Comparison of ENCODE assay signal across 8 mouse cellular contexts in genomic region chr8:89044511-89045217, GRCm38 (mm10). TPM values are rescaled to one million over a fixed set of nuclear protein-coding genes. Genes with fewer than 3 reads are reported as not detected.
DNase-seq lines count a peak whose midpoint lies in the region; ATAC-seq and TF ChIP-seq lines count a peak whose summit lies in the region.

No protein-coding gene starts in this region.

- peaks cover 23% of the 10 kb centered on the region for H3K27me3 ChIP-seq in hindbrain, embryonic 11.5 days (ENCODE audit: control insufficient read depth, insufficient read depth, low read length)
- H3K27me3 ChIP-seq in liver, embryonic 12.5 days (replicated peaks) = peaks cover 100% of the 10 kb centered on the region
- peaks cover 25% of the 10 kb centered on the region for H3K27me3 ChIP-seq in stomach, postnatal 0 days (ENCODE audit: control insufficient read depth, insufficient read depth, low read length)

- no peak for TF ChIP-seq CTCF in stomach, postnatal 0 days (IDR thresholded peaks at IDR 0.05; ENCODE audit: low read depth)

- peak overlapping the region; percentile 99 for H3K27ac ChIP-seq in hindbrain, embryonic 11.5 days (ENCODE audit: low read depth, low read length)
- no peak overlapping the region for H3K27ac ChIP-seq in liver, embryonic 12.5 days
- H3K27ac ChIP-seq in stomach, postnatal 0 days (replicated peaks) = no peak overlapping the region

- H3K36me3 ChIP-seq in hindbrain, embryonic 11.5 days (ENCODE audit: control insufficient read depth, insufficient read depth, low read length) = no peaks in the 10 kb centered on the region
- no peaks in the 10 kb centered on the region for H3K36me3 ChIP-seq in liver, embryonic 12.5 days
- no peaks in the 10 kb centered on the region for H3K36me3 ChIP-seq in stomach, postnatal 0 days (ENCODE audit: control insufficient read depth, insufficient read depth, low read length)

- peak overlapping the region; percentile 77 for H3K4me2 ChIP-seq in hindbrain, embryonic 11.5 days (replicated peaks; ENCODE audit: low read depth, low read length)
- H3K4me2 ChIP-seq in liver, embryonic 12.5 days = peak overlapping the region; percentile 65
- H3K4me2 ChIP-seq in stomach, postnatal 0 days (replicated peaks; ENCODE audit: low read depth) = peak overlapping the region; percentile 73; the same call in 1 of the 2 replicates

- no peaks in the 10 kb centered on the region for H3K9me3 ChIP-seq in hindbrain, embryonic 11.5 days (ENCODE audit: control insufficient read depth, low read length)
- H3K9me3 ChIP-seq in liver, embryonic 12.5 days (replicated peaks) = no peaks in the 10 kb centered on the region
- H3K9me3 ChIP-seq in stomach, postnatal 0 days (ENCODE audit: control insufficient read depth, low read length) = no peaks in the 10 kb centered on the region

- WGBS in hindbrain, embryonic 11.5 days = under 1% methylated on average over 31 of the region's 31 CpGs
- WGBS in liver, embryonic 12.5 days (ENCODE audit: insufficient replicate concordance) = 2% methylated on average over 31 of the region's 31 CpGs
- WGBS in stomach, postnatal 0 days = 3% methylated on average over 31 of the region's 31 CpGs

- ATAC-seq in hindbrain, embryonic 11.5 days (ENCODE audit: low FRiP score) = no peak
- ATAC-seq in liver, embryonic 12.5 days = no peak
- no peak for ATAC-seq in stomach, postnatal 0 days (ENCODE audit: low FRiP score, low TSS enrichment)

- 0 out of 2 replicates have a peak, but pooled peaks cover 3% of the 10 kb centered on the region for H3K4me1 ChIP-seq in hindbrain, embryonic 11.5 days (replicated peaks; ENCODE audit: control insufficient read depth, insufficient read depth, low read length)
- peaks cover 7% of the 10 kb centered on the region; the same call in 1 of the 2 replicates for H3K4me1 ChIP-seq in liver, embryonic 12.5 days
- H3K4me1 ChIP-seq in stomach, postnatal 0 days (replicated peaks; ENCODE audit: control insufficient read depth, insufficient read depth) = peaks cover 7% of the 10 kb centered on the region; the same call in 1 of the 2 replicates

- TF ChIP-seq EP300 in stomach, postnatal 0 days (optimal IDR thresholded peaks at IDR 0.05) = no peak

- H3K9ac ChIP-seq in hindbrain, embryonic 11.5 days (ENCODE audit: low read depth, low read length) = peak overlapping the region; percentile 96
- H3K9ac ChIP-seq in liver, embryonic 12.5 days = no peak overlapping the region
- no peak overlapping the region for H3K9ac ChIP-seq in stomach, postnatal 0 days (ENCODE audit: low read length)

- DNase-seq in right cerebral cortex, postnatal 4 days = peak; percentile 33
- no peak for DNase-seq in right cerebral cortex, adult 18-20 months
- DNase-seq in hindbrain, embryonic 11.5 days (ENCODE audit: low spot score) = peak; percentile 75
- DNase-seq in stomach, postnatal 0 days (ENCODE audit: low spot score) = peak; percentile 23
- no peak for DNase-seq in spleen, adult 18-20 months
- DNase-seq in MN1 (ENCODE audit: low spot score) = no peak
- no peak for DNase-seq in thymus, postnatal 25 days

- H3K4me3 ChIP-seq in hindbrain, embryonic 11.5 days (ENCODE audit: low read depth, low read length) = peak overlapping the region; percentile 86
- peak overlapping the region; percentile 50; the same call in 1 of the 2 replicates for H3K4me3 ChIP-seq in liver, embryonic 12.5 days
- H3K4me3 ChIP-seq in stomach, postnatal 0 days (ENCODE audit: low read depth, low read length) = peak overlapping the region; percentile 45; the same call in 1 of the 2 replicates

RNA-seq across cellular contexts. Expression of gene Sall1, which starts 0.7 kb away (rescaled TPM):
- 18.7 and 20.8 TPM in 2 replicates for polyA plus RNA-seq in hindbrain, embryonic 11.5 days (2014; fragmentation: Nextera tagmentation; extraction: Ambion mirVana)
- polyA plus RNA-seq in liver, embryonic 12.5 days (2016; fragmentation: Nextera tagmentation; extraction: Ambion mirVana) = 1.4 and 1.6 TPM in 2 replicates
- polyA plus RNA-seq in stomach, postnatal 0 days (2015; fragmentation: Nextera tagmentation; extraction: Ambion mirVana) = 0.76 and 0.83 TPM in 2 replicates

Comparison
In these comparisons a context has a peak if more than half of its experiments do, and no peak if none do; other contexts are left out.
1. DNase-seq: peak in right cerebral cortex, postnatal 4 days (single experiment), hindbrain, embryonic 11.5 days (single experiment) and stomach, postnatal 0 days (single experiment); none in right cerebral cortex, adult 18-20 months (single experiment), spleen, adult 18-20 months (0 of 2), MN1 (single experiment) and thymus, postnatal 25 days (single experiment).
2. Peak in every context shown above with its lines, with median percentiles within 50 percentile points of each other: H3K4me2 ChIP-seq and H3K4me3 ChIP-seq.